In the genomic region with DNA sequence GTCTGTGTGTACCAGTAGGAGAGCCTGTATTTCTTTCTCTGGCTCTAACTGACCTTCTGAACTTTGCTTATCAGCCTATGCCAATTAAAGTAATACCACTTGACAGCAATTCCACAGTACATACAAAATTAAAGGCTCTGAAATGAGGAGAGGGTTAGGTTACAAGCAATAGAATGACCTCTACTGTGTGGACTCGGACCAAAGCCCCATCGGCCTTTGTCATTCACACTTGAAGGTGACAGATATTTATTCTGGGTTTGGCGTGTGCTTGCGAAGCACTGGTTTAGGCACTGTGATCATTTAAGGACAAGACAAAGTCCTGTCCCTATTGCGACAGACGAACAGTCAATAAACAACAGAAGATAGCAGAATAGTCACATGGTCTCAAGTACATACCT, we compare ENCODE assay signal across 23 mouse cellular contexts. TPM values are rescaled to one million over a fixed set of nuclear protein-coding genes. Genes with fewer than 3 reads are reported as not detected.
DNase-seq lines count a peak whose midpoint lies in the region; ATAC-seq and TF ChIP-seq lines count a peak whose summit lies in the region.
"Had no signal": no experiment of that assay in that cellular context is flagged by ENCODE, and none has a peak within 500 bp of the region (broad histone marks: within the 10 kb centered on the region; RNA-seq: fewer than 3 reads in every experiment).

No protein-coding gene starts in this region.

- peak overlapping the region; percentile 80 for H3K27ac ChIP-seq in heart, adult 2 months
- peak overlapping the region; percentile 68 for H3K27ac ChIP-seq in heart, embryonic 16.5 days (ENCODE audit: low read length)
- no peak overlapping the region for H3K27ac ChIP-seq in liver, embryonic 12.5 days

- peak overlapping the region; percentile 41 for H3K4me2 ChIP-seq in heart, embryonic 16.5 days (ENCODE audit: low read depth, low read length)
- no peak overlapping the region for H3K4me2 ChIP-seq in liver, embryonic 12.5 days

- no peaks in the 10 kb centered on the region for H3K79me2 ChIP-seq in heart, adult 2 months (replicated peaks; ENCODE audit: control insufficient read depth, insufficient read depth, low read length)

- intact Hi-C loops in heart, adult 2 months (cut with DNase I), result loop anchor here (5.0 kb wide), 2 partner anchors 138 to 603 kb away; no protein-coding TSS in a partner anchor
- intact Hi-C loops in left cerebral cortex, postnatal 10 days (cut with DNase I), result loop anchor here (10.0 kb wide), 2 partner anchors 135 to 605 kb away; no protein-coding TSS in a partner anchor

- 63% methylated on average over 6 of the region's 6 CpGs for WGBS in heart, adult 2 months
- 36% methylated on average over 6 of the region's 6 CpGs for WGBS in heart, embryonic 16.5 days
- WGBS in liver, embryonic 12.5 days (ENCODE audit: insufficient replicate concordance), result 63% methylated on average over 6 of the region's 6 CpGs

- no peak for TF ChIP-seq CTCF in heart, adult 2 months (IDR thresholded peaks at IDR 0.05)

- no peak overlapping the region for H3K9ac ChIP-seq in heart, adult 2 months (ENCODE audit: low read depth, low read length)
- H3K9ac ChIP-seq in heart, embryonic 16.5 days (ENCODE audit: low read length), result no peak overlapping the region
- no peak overlapping the region for H3K9ac ChIP-seq in liver, embryonic 12.5 days

- no peak for TF ChIP-seq POLR2A in heart, adult 2 months (IDR thresholded peaks at IDR 0.05; ENCODE audit: insufficient read depth, low read depth, low read length)

- no peak for TF ChIP-seq EP300 in heart, adult 2 months (IDR thresholded peaks at IDR 0.05; ENCODE audit: insufficient read depth, low read depth, low read length)

- no peaks in the 10 kb centered on the region for H3K36me3 ChIP-seq in heart, adult 2 months (ENCODE audit: control insufficient read depth, insufficient read depth, low read length)
- no peaks in the 10 kb centered on the region for H3K36me3 ChIP-seq in heart, embryonic 16.5 days (ENCODE audit: control insufficient read depth, insufficient read depth)
- H3K36me3 ChIP-seq in liver, embryonic 12.5 days, result no peaks in the 10 kb centered on the region

- peak; percentile 68 for ATAC-seq in heart, embryonic 16.5 days (replicated peaks; ENCODE audit: extremely low read depth, insufficient read depth, low FRiP score)
- ATAC-seq in liver, embryonic 12.5 days, result peak; percentile 28; the same call in 1 of the 2 replicates
- ATAC-seq in erythroblast, adult 5-6 weeks (replicated peaks; ENCODE audit: low FRiP score, poor library complexity, severe bottlenecking), result no peak
- ATAC-seq: CD4-positive, CD25-positive, alpha-beta regulatory T cell, adult 4 months; lung, postnatal 0 days had no signal

- H3K4me3 ChIP-seq in heart, adult 2 months, result no peak overlapping the region
- no peak overlapping the region for H3K4me3 ChIP-seq in heart, embryonic 16.5 days (ENCODE audit: low read length)
- H3K4me3 ChIP-seq in liver, embryonic 12.5 days, result no peak overlapping the region

- no peaks in the 10 kb centered on the region for H3K9me3 ChIP-seq in heart, embryonic 16.5 days (replicated peaks; ENCODE audit: control insufficient read depth, low read length)
- H3K9me3 ChIP-seq in liver, embryonic 12.5 days (replicated peaks), result no peaks in the 10 kb centered on the region

- peak; percentile 45 to 48 for DNase-seq in heart, adult 18-20 months
- DNase-seq in heart, adult 2 months, result peak in 1 of 2 experiments; percentile 42
- no peak for DNase-seq in left cerebral cortex, postnatal 10 days (ENCODE audit: extremely low spot score in 1 of 2, low spot score in 2 of 2)
- no peak for DNase-seq in gastrocnemius, adult 18-20 months (ENCODE audit: low spot score)
- DNase-seq: kidney, postnatal 10 days; thymus, postnatal 14 days had no signal

- H3K27me3 ChIP-seq in heart, adult 2 months (ENCODE audit: control insufficient read depth, insufficient read depth, low read length), result no peaks in the 10 kb centered on the region
- no peaks in the 10 kb centered on the region for H3K27me3 ChIP-seq in heart, embryonic 16.5 days (ENCODE audit: control insufficient read depth, insufficient read depth, low read length)
- no peaks in the 10 kb centered on the region for H3K27me3 ChIP-seq in liver, embryonic 12.5 days (replicated peaks)

- no peaks in the 10 kb centered on the region for H3K4me1 ChIP-seq in heart, adult 2 months (ENCODE audit: control insufficient read depth, insufficient read depth, low read length)
- H3K4me1 ChIP-seq in heart, embryonic 16.5 days (ENCODE audit: control insufficient read depth, insufficient read depth, low read length), result peaks cover 3% of the 10 kb centered on the region; the same call in 1 of the 2 replicates
- no peaks in the 10 kb centered on the region for H3K4me1 ChIP-seq in liver, embryonic 12.5 days

RNA-seq across cellular contexts. Expression of gene Smlr1, which starts 3.7 kb away (rescaled TPM):
- not detected for total RNA-seq in heart, adult 18-20 months (2021)
- total RNA-seq in heart, adult 2 months (2021), result not detected
- polyA plus RNA-seq in heart, adult 2 months (2012; rRNA removed), result not detected in 2 replicates
- polyA plus RNA-seq in heart, embryonic 16.5 days (2015; fragmentation: Nextera tagmentation; extraction: Ambion mirVana), result not detected in 2 replicates
- polyA plus RNA-seq in liver, embryonic 12.5 days (2016; fragmentation: Nextera tagmentation; extraction: Ambion mirVana), result 4.9 and 5.0 TPM in 2 replicates
- not detected in 2 replicates for total RNA-seq in erythroblast, adult 5-6 weeks (2015; ENCODE audit: low replicate concordance)
- total RNA-seq in erythroblast, adult 5-6 weeks (2017; ENCODE audit: low replicate concordance), result 0.17 TPM in 1 of 2 replicates, not detected in the other
- total RNA-seq in left cerebral cortex, postnatal 10 days (2021), result not detected
- total RNA-seq in gastrocnemius, adult 18-20 months (2021), result not detected
- total RNA-seq: gastrocnemius, adult 8-10 months; megakaryocyte, adult 5-6 weeks; MEL had no signal
- polyA plus RNA-seq: CD4-positive, CD25-positive, alpha-beta regulatory T cell, adult 4 months; cerebellum, adult 2 months; cortical plate, adult 2 months; embryonic facial prominence, embryonic 14.5 days; forebrain, embryonic 11.5 days; hindbrain, embryonic 11.5 days; intestine, embryonic 14.5 days; limb, embryonic 11.5 days; lung, postnatal 0 days; neural tube, embryonic 11.5 days; stomach, embryonic 14.5 days had no signal

Comparison
In these comparisons a context has a peak if more than half of its experiments do, and no peak if none do; other contexts are left out.
1. DNase-seq: peak in heart, adult 18-20 months (2 of 2); none in left cerebral cortex, postnatal 10 days (0 of 2) and gastrocnemius, adult 18-20 months (single experiment).